Mouse (Mus musculus) cerebellum, adult 2 months (tissue): Measurements from ENCODE around the gene Il10rb.

Source experiments
- CTCF ChIP-seq: fragments of 200-500 bp; IDR thresholded peaks from 2 replicates; pipeline ENCODE4 v1.5.1; 2011; ENCODE audit warnings: low read depth, mild to moderate bottlenecking, control low read depth, low read length, moderate library complexity, borderline replicate concordance; ENCODE audit not compliant: insufficient read depth
- POLR2A ChIP-seq: fragments of 200-500 bp; IDR thresholded peaks from 2 replicates; pipeline ENCODE4 v1.6.1; 2011; ENCODE audit warnings: low read length, control low read depth, borderline replicate concordance; ENCODE audit not compliant: insufficient read depth

DNA sequence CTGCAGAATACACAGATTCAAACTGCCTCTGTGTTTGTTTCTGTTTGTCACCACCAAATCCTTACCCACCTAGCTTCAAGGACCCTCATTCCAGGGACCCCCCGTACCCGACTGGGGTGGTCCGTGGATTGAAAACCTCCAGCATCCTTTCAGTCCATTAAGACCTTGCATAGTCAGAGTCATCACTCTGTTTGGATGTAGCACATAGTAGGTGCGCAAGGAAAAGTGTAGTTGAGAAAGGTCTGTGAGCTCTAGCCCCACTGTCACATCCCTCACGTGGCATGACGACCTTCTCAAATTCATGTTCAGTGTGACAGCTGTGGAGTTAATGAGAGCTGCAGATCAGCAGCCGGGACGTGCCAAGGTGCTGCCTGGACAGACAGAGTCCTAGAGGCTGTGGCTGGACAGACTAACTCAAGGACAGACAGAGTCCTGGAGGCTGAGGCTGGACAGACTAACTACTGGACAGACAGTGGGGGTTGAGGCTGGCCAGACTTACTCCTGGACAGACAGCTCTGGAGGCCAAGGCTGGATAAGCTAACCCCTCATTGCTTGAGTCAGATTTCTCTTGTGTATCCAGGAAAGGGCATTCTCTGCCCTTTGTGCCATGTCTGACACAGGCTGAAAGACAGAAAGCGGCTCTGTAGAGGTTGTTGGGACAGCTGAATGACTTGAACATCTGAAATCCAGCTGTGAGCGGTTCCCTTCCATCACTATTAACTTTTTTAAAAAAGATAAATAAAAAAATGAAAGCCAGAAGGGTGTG is 49.0 kb upstream of the Il10rb start:
- TF ChIP-seq CTCF (no peak), POLR2A (no peak)
